22 mouse cellular contexts compared by ENCODE assay signal in the genomic region with DNA sequence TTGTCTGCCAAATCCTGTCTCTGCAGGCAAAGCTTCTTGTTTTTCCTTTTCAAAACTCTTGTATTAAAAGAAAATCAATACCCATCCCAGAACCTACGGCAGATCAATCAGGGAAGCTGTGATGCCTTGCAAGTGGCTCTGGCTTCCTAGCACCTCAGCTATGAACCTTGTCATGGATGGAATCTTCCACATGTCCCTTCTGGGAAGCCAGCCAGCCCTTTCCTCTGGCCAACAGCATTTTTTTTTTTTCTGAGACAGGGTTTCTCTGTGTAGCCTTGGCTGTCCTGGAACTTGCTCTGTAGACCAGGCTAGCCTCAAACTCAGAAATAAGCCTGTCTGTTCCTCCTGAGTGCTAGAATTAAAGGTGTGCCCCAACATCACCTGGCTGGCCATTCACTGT. TPM values are rescaled to one million over a fixed set of nuclear protein-coding genes. Genes with fewer than 3 reads are reported as not detected.
DNase-seq lines count a peak whose midpoint lies in the region; ATAC-seq lines count a peak whose summit lies in the region.
"Had no signal": no experiment of that assay in that cellular context is flagged by ENCODE, and none has a peak within 500 bp of the region (broad histone marks: within the 10 kb centered on the region; RNA-seq: fewer than 3 reads in every experiment).

No protein-coding gene starts in this region.

- WGBS in kidney, embryonic 15.5 days = 78% methylated on average over 1 of the region's 1 CpGs
- WGBS in hindbrain, embryonic 10.5 days = 66% methylated on average over 1 of the region's 1 CpGs
- WGBS in embryonic facial prominence, embryonic 10.5 days = 78% methylated on average over 1 of the region's 1 CpGs

- H3K27ac ChIP-seq in kidney, embryonic 15.5 days = no peak overlapping the region
- no peak overlapping the region for H3K27ac ChIP-seq in hindbrain, embryonic 10.5 days
- no peak overlapping the region for H3K27ac ChIP-seq in embryonic facial prominence, embryonic 10.5 days (replicated peaks)
- H3K27ac ChIP-seq: forebrain, embryonic 15.5 days; heart, adult 2 months; heart, embryonic 15.5 days; liver, embryonic 15.5 days; neural tube, embryonic 15.5 days had no signal

- H3K27me3 ChIP-seq in kidney, embryonic 15.5 days = peaks cover 11% of the 10 kb centered on the region; the same call in 1 of the 2 replicates
- H3K27me3 ChIP-seq in hindbrain, embryonic 10.5 days (ENCODE audit: insufficient read depth, poor library complexity, severe bottlenecking) = no peaks in the 10 kb centered on the region
- peaks cover 11% of the 10 kb centered on the region for H3K27me3 ChIP-seq in embryonic facial prominence, embryonic 10.5 days (replicated peaks; ENCODE audit: low read depth, poor library complexity, severe bottlenecking)
- H3K27me3 ChIP-seq: forebrain, embryonic 15.5 days; neural tube, embryonic 15.5 days had no signal

- H3K4me3 ChIP-seq in kidney, embryonic 15.5 days (replicated peaks) = no peak overlapping the region
- no peak overlapping the region for H3K4me3 ChIP-seq in hindbrain, embryonic 10.5 days
- no peak overlapping the region for H3K4me3 ChIP-seq in embryonic facial prominence, embryonic 10.5 days
- H3K4me3 ChIP-seq: forebrain, embryonic 15.5 days; heart, adult 2 months; heart, embryonic 15.5 days; liver, embryonic 15.5 days; megakaryocyte, embryonic 14.5 days; neural tube, embryonic 15.5 days had no signal

- H3K36me3 ChIP-seq in kidney, embryonic 15.5 days = no peaks in the 10 kb centered on the region
- H3K36me3 ChIP-seq in hindbrain, embryonic 10.5 days = no peaks in the 10 kb centered on the region
- H3K36me3 ChIP-seq in embryonic facial prominence, embryonic 10.5 days (replicated peaks) = no peaks in the 10 kb centered on the region
- H3K36me3 ChIP-seq: forebrain, embryonic 15.5 days; heart, embryonic 15.5 days; liver, embryonic 15.5 days; neural tube, embryonic 15.5 days had no signal

- H3K4me2 ChIP-seq in kidney, embryonic 15.5 days = no peak overlapping the region
- H3K4me2 ChIP-seq: forebrain, embryonic 15.5 days; heart, embryonic 15.5 days; liver, embryonic 15.5 days; neural tube, embryonic 15.5 days had no signal

- H3K9ac ChIP-seq in kidney, embryonic 15.5 days = no peak overlapping the region
- H3K9ac ChIP-seq: forebrain, embryonic 15.5 days; heart, embryonic 15.5 days; liver, embryonic 15.5 days; neural tube, embryonic 15.5 days had no signal

- H3K4me1 ChIP-seq in kidney, embryonic 15.5 days = peaks cover 7% of the 10 kb centered on the region; the same call in 1 of the 2 replicates
- H3K4me1 ChIP-seq in hindbrain, embryonic 10.5 days (replicated peaks) = peaks cover 28% of the 10 kb centered on the region
- H3K4me1 ChIP-seq in embryonic facial prominence, embryonic 10.5 days = peaks cover 20% of the 10 kb centered on the region
- H3K4me1 ChIP-seq: heart, embryonic 15.5 days; liver, embryonic 15.5 days had no signal

- no peaks in the 10 kb centered on the region for H3K9me3 ChIP-seq in kidney, embryonic 15.5 days (replicated peaks)
- no peaks in the 10 kb centered on the region for H3K9me3 ChIP-seq in hindbrain, embryonic 10.5 days
- no peaks in the 10 kb centered on the region for H3K9me3 ChIP-seq in embryonic facial prominence, embryonic 10.5 days
- H3K9me3 ChIP-seq: forebrain, embryonic 15.5 days; heart, embryonic 15.5 days; liver, embryonic 15.5 days; megakaryocyte, embryonic 14.5 days; neural tube, embryonic 15.5 days had no signal

- DNase-seq in adrenal gland, postnatal 10 days = peak; percentile 21
- no peak for DNase-seq in adrenal gland, adult 18-20 months (ENCODE audit: low spot score in 2 of 2)
- DNase-seq in kidney, adult 9 months = peak; percentile 10
- DNase-seq in MN1 (ENCODE audit: low spot score) = peak; percentile 81
- peak; percentile 89 to 90 for DNase-seq in cerebellum, postnatal 10 days
- no peak for DNase-seq in hindbrain, embryonic 10.5 days (ENCODE audit: low spot score)
- DNase-seq in embryonic facial prominence, embryonic 10.5 days (ENCODE audit: low spot score) = no peak
- DNase-seq: gastrocnemius, postnatal 25 days; heart, adult 2 months; spleen, adult 18-20 months; thymus, postnatal 25 days had no signal

- no peak for ATAC-seq in kidney, embryonic 15.5 days (replicated peaks; ENCODE audit: low FRiP score)
- ATAC-seq: forebrain, embryonic 15.5 days; lung, postnatal 0 days; midbrain, embryonic 16.5 days had no signal

RNA-seq across cellular contexts. Expression of a gene that starts 22.3 kb away (rescaled TPM):
- total RNA-seq in adrenal gland, postnatal 10 days (2021) = not detected
- under 1 TPM in 1 of 2 experiments, not detected in 1; 0.27 TPM for total RNA-seq in adrenal gland, adult 18-20 months (2021)
- polyA plus RNA-seq in kidney, embryonic 15.5 days (2015; fragmentation: Nextera tagmentation; extraction: Ambion mirVana) = 0.06 and 0.13 TPM in 2 replicates
- 0.31 and 0.95 TPM in 2 replicates for polyA plus RNA-seq in hindbrain, embryonic 10.5 days (2016; fragmentation: Nextera tagmentation; extraction: Ambion mirVana)
- polyA plus RNA-seq in embryonic facial prominence, embryonic 10.5 days (2016; fragmentation: Nextera tagmentation; extraction: Ambion mirVana) = 0.23 and 0.30 TPM in 2 replicates
- total RNA-seq: CH12.LX; gastrocnemius, postnatal 25 days; heart, adult 2 months; hematopoietic stem cell, adult 5-6 weeks; MEL had no signal
- polyA plus RNA-seq: heart, adult 2 months; heart, embryonic 15.5 days; liver, embryonic 15.5 days; lung, postnatal 0 days had no signal

Comparison
In these comparisons a context has a peak if more than half of its experiments do, and no peak if none do; other contexts are left out.
1. DNase-seq: peak in adrenal gland, postnatal 10 days (single experiment), kidney, adult 9 months (single experiment), MN1 (single experiment) and cerebellum, postnatal 10 days (2 of 2); none in adrenal gland, adult 18-20 months (0 of 2), hindbrain, embryonic 10.5 days (single experiment) and embryonic facial prominence, embryonic 10.5 days (single experiment).